ENCODE assay signal across 23 mouse cellular contexts in the genomic region with DNA sequence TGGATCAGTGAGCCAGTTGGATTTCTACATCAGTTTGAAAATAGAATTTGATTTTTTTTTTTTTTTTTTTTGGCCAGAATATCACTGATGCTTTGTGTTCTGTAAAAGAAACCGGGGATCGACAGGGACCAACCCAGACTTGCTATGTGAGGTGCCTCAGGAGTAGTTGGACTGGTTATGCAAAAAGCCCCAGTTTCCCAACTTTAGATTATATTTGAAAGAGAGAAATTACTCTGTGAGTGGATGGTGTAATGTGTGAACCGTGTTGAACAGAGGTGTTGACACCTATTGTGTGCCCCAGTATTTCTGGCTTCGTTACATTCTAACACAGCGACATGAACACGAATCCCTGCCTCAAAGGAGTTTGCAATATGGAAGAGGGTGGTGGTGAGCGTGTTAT. TPM values are rescaled to one million over a fixed set of nuclear protein-coding genes. Genes with fewer than 3 reads are reported as not detected.
DNase-seq lines count a peak whose midpoint lies in the region; ATAC-seq and TF ChIP-seq lines count a peak whose summit lies in the region.
"Had no signal": no experiment of that assay in that cellular context is flagged by ENCODE, and none has a peak within 500 bp of the region (broad histone marks: within the 10 kb centered on the region; RNA-seq: fewer than 3 reads in every experiment).

No protein-coding gene starts in this region.

- no peak for DNase-seq in embryonic facial prominence, embryonic 10.5 days (ENCODE audit: low spot score)
- DNase-seq in limb, embryonic 11.5 days (ENCODE audit: low spot score), result no peak
- DNase-seq in stomach, postnatal 0 days (ENCODE audit: low spot score), result no peak
- no peak for DNase-seq in thymus, postnatal 25 days
- DNase-seq in adrenal gland, postnatal 25 days, result no peak
- no peak for DNase-seq in adrenal gland, adult 18-20 months (ENCODE audit: low spot score in 2 of 2)
- DNase-seq: adrenal gland, postnatal 10 days; B cell, adult 2 months; cerebellum, adult 11-12 months; cerebellum, adult 9-11 months; gastrocnemius, postnatal 10 days; heart, adult 2 months; heart, postnatal 14 days had no signal

- 85% methylated on average over 7 of the region's 7 CpGs for WGBS in embryonic facial prominence, embryonic 13.5 days
- 92% methylated on average over 7 of the region's 7 CpGs for WGBS in embryonic facial prominence, embryonic 10.5 days
- WGBS in limb, embryonic 11.5 days, result 88% methylated on average over 7 of the region's 7 CpGs
- WGBS in limb, embryonic 15.5 days, result 62% methylated on average over 7 of the region's 7 CpGs
- WGBS in stomach, postnatal 0 days, result 72% methylated on average over 7 of the region's 7 CpGs

- peaks cover 60% of the 10 kb centered on the region for H3K4me1 ChIP-seq in embryonic facial prominence, embryonic 13.5 days
- peaks cover 48% of the 10 kb centered on the region for H3K4me1 ChIP-seq in embryonic facial prominence, embryonic 10.5 days
- H3K4me1 ChIP-seq in limb, embryonic 11.5 days (ENCODE audit: control insufficient read depth, insufficient read depth, low read length), result peaks cover 31% of the 10 kb centered on the region
- peaks cover 62% of the 10 kb centered on the region for H3K4me1 ChIP-seq in limb, embryonic 15.5 days
- H3K4me1 ChIP-seq in stomach, postnatal 0 days (replicated peaks; ENCODE audit: control insufficient read depth, insufficient read depth), result no peaks in the 10 kb centered on the region
- H3K4me1 ChIP-seq: heart, embryonic 15.5 days had no signal

- no peak for ATAC-seq in embryonic facial prominence, embryonic 13.5 days (ENCODE audit: insufficient number of reproducible peaks, insufficient read depth, low FRiP score, low TSS enrichment, low read depth)
- no peak for ATAC-seq in limb, embryonic 11.5 days (ENCODE audit: insufficient number of reproducible peaks, low FRiP score, low TSS enrichment, low read depth)
- no peak; the same call in 1 of the 2 replicates for ATAC-seq in limb, embryonic 15.5 days (ENCODE audit: insufficient number of reproducible peaks, low FRiP score, low TSS enrichment, low read depth)
- peak; percentile 39; the same call in 1 of the 2 replicates for ATAC-seq in stomach, postnatal 0 days (ENCODE audit: low FRiP score, low TSS enrichment)
- ATAC-seq: CD4-positive, CD25-positive, alpha-beta regulatory T cell, adult 4 months; forebrain, embryonic 15.5 days; hindbrain, postnatal 0 days had no signal

- H3K4me2 ChIP-seq in embryonic facial prominence, embryonic 13.5 days, result no peak overlapping the region
- no peak overlapping the region for H3K4me2 ChIP-seq in limb, embryonic 11.5 days (ENCODE audit: low read depth, severe bottlenecking)
- H3K4me2 ChIP-seq in limb, embryonic 15.5 days, result no peak overlapping the region
- no peak overlapping the region for H3K4me2 ChIP-seq in stomach, postnatal 0 days (replicated peaks; ENCODE audit: low read depth)
- H3K4me2 ChIP-seq: forebrain, embryonic 15.5 days; heart, embryonic 11.5 days; heart, embryonic 15.5 days; hindbrain, embryonic 13.5 days had no signal

- no peak for TF ChIP-seq EP300 in stomach, postnatal 0 days (optimal IDR thresholded peaks at IDR 0.05)

- TF ChIP-seq CTCF in stomach, postnatal 0 days (IDR thresholded peaks at IDR 0.05; ENCODE audit: low read depth), result no peak

- H3K36me3 ChIP-seq in embryonic facial prominence, embryonic 13.5 days, result peaks cover 43% of the 10 kb centered on the region
- peaks cover 66% of the 10 kb centered on the region for H3K36me3 ChIP-seq in embryonic facial prominence, embryonic 10.5 days (replicated peaks)
- H3K36me3 ChIP-seq in limb, embryonic 11.5 days (ENCODE audit: control insufficient read depth, insufficient read depth, low read length), result peaks cover 8% of the 10 kb centered on the region; the same call in 1 of the 2 replicates
- H3K36me3 ChIP-seq in limb, embryonic 15.5 days, result peaks cover 28% of the 10 kb centered on the region
- peaks cover 11% of the 10 kb centered on the region for H3K36me3 ChIP-seq in stomach, postnatal 0 days (ENCODE audit: control insufficient read depth, insufficient read depth, low read length)
- H3K36me3 ChIP-seq: forebrain, embryonic 15.5 days; G1E; heart, embryonic 15.5 days; hindbrain, embryonic 13.5 days had no signal

- H3K27me3 ChIP-seq in embryonic facial prominence, embryonic 13.5 days, result no peaks in the 10 kb centered on the region
- H3K27me3 ChIP-seq in embryonic facial prominence, embryonic 10.5 days (replicated peaks; ENCODE audit: low read depth, poor library complexity, severe bottlenecking), result no peaks in the 10 kb centered on the region
- no peaks in the 10 kb centered on the region for H3K27me3 ChIP-seq in limb, embryonic 11.5 days (ENCODE audit: control insufficient read depth, insufficient read depth, low read length)
- no peaks in the 10 kb centered on the region for H3K27me3 ChIP-seq in limb, embryonic 15.5 days
- no peaks in the 10 kb centered on the region for H3K27me3 ChIP-seq in stomach, postnatal 0 days (ENCODE audit: control insufficient read depth, insufficient read depth, low read length)
- H3K27me3 ChIP-seq: heart, embryonic 15.5 days; hindbrain, embryonic 13.5 days had no signal

- no peaks in the 10 kb centered on the region for H3K9me3 ChIP-seq in embryonic facial prominence, embryonic 13.5 days
- no peaks in the 10 kb centered on the region for H3K9me3 ChIP-seq in embryonic facial prominence, embryonic 10.5 days
- H3K9me3 ChIP-seq in limb, embryonic 11.5 days (ENCODE audit: control insufficient read depth, low read length), result no peaks in the 10 kb centered on the region
- H3K9me3 ChIP-seq in limb, embryonic 15.5 days, result no peaks in the 10 kb centered on the region
- H3K9me3 ChIP-seq in stomach, postnatal 0 days (ENCODE audit: control insufficient read depth, low read length), result no peaks in the 10 kb centered on the region
- H3K9me3 ChIP-seq: forebrain, embryonic 10.5 days; forebrain, embryonic 15.5 days; heart, embryonic 15.5 days; hindbrain, embryonic 13.5 days had no signal

- no peak overlapping the region for H3K4me3 ChIP-seq in embryonic facial prominence, embryonic 13.5 days
- H3K4me3 ChIP-seq in embryonic facial prominence, embryonic 10.5 days, result no peak overlapping the region
- H3K4me3 ChIP-seq in limb, embryonic 11.5 days (ENCODE audit: low read depth, low read length), result no peak overlapping the region
- H3K4me3 ChIP-seq in limb, embryonic 15.5 days, result no peak overlapping the region
- no peak overlapping the region for H3K4me3 ChIP-seq in stomach, postnatal 0 days (ENCODE audit: low read depth, low read length)
- H3K4me3 ChIP-seq: forebrain, embryonic 10.5 days; forebrain, embryonic 15.5 days; heart, adult 2 months; heart, embryonic 15.5 days; hindbrain, embryonic 13.5 days had no signal

- no peak overlapping the region for H3K9ac ChIP-seq in embryonic facial prominence, embryonic 13.5 days
- H3K9ac ChIP-seq in limb, embryonic 11.5 days (ENCODE audit: low read length), result no peak overlapping the region
- no peak overlapping the region for H3K9ac ChIP-seq in limb, embryonic 15.5 days
- no peak overlapping the region for H3K9ac ChIP-seq in stomach, postnatal 0 days (ENCODE audit: low read length)
- H3K9ac ChIP-seq: forebrain, embryonic 15.5 days; heart, embryonic 15.5 days; hindbrain, embryonic 13.5 days had no signal

- H3K27ac ChIP-seq in embryonic facial prominence, embryonic 13.5 days, result peak overlapping the region; percentile 60
- no peak overlapping the region for H3K27ac ChIP-seq in embryonic facial prominence, embryonic 10.5 days (replicated peaks)
- H3K27ac ChIP-seq in limb, embryonic 11.5 days (replicated peaks; ENCODE audit: low read depth, low read length), result 0 out of 2 replicates have a peak overlapping the region, but pooled peaks have one; percentile 67
- H3K27ac ChIP-seq in limb, embryonic 15.5 days, result peak overlapping the region; percentile 69
- peak overlapping the region; percentile 53 for H3K27ac ChIP-seq in stomach, postnatal 0 days (replicated peaks)
- H3K27ac ChIP-seq: forebrain, embryonic 10.5 days; forebrain, embryonic 15.5 days; heart, adult 2 months; heart, embryonic 15.5 days; hindbrain, embryonic 13.5 days; hindbrain, postnatal 0 days had no signal

RNA-seq across cellular contexts. Expression of a gene that starts 25.9 kb away (rescaled TPM):
- 35.3 and 37.4 TPM in 2 replicates for polyA plus RNA-seq in embryonic facial prominence, embryonic 13.5 days (2015; fragmentation: Nextera tagmentation; extraction: Ambion mirVana)
- 22.4 and 28.2 TPM in 2 replicates for polyA plus RNA-seq in embryonic facial prominence, embryonic 10.5 days (2016; fragmentation: Nextera tagmentation; extraction: Ambion mirVana)
- 57.1 and 59.3 TPM in 2 replicates for polyA plus RNA-seq in limb, embryonic 11.5 days (2014; fragmentation: Nextera tagmentation; extraction: Ambion mirVana)
- polyA plus RNA-seq in limb, embryonic 15.5 days (2015; fragmentation: Nextera tagmentation; extraction: Ambion mirVana), result 25.7 and 34.8 TPM in 2 replicates
- 11.3 and 11.6 TPM in 2 replicates for polyA plus RNA-seq in stomach, postnatal 0 days (2015; fragmentation: Nextera tagmentation; extraction: Ambion mirVana)
- total RNA-seq in adrenal gland, postnatal 25 days (2021), result 4.0 and 7.2 TPM in 2 replicates
- 1 to 10 TPM; 4.5 to 4.7 TPM for total RNA-seq in adrenal gland, adult 18-20 months (2021)
- polyA plus RNA-seq: G1E had no signal
